Mouse (Mus musculus) erythroblast, embryonic 14.5 days (primary cell): ENCODE data around the gene Smtn.

Source experiments
- GATA1 ChIP-seq: IDR thresholded peaks from 2 replicates; pipeline ENCODE4 v1.6.1; 2012; ENCODE audit warnings: low read length, inconsistent platforms, mixed read lengths
- TAL1 ChIP-seq: IDR thresholded peaks from 3 replicates; pipeline ENCODE4 v1.6.1; 2012; ENCODE audit warnings: low read length, inconsistent platforms, mixed read lengths

DNA sequence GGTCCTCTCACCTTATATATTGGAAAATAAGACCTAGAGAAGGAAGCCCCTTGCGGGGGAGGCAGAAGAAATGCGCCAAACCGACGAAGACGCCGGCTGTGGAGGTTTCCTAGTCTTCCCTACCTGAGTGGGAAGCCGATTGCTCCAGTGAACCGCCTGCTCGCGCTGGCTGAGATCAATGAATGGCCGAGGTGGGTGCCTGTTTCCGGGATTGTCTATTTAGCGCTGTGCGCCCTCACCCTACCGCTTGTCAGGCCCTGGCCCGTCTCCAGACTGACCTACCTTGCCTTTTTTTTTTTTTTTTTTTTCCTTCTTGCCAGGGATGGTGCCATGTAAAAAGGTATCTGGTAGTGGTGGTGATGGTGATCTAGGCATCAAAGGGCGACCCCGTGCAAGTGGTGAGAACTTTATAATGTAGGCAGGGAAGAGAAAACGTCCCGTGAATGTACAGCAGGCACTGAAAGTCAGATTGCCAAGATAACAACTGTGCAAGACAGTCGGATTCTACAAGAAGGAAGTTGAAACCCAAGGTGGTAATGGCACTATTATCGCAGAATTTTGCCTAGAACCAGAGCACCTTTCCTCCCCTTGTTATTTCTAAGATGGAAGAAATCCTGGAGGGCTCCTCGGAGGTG, at the start of gene Smtn:
- TF ChIP-seq TAL1 (no peak), GATA1 (no peak)
